Mouse (Mus musculus) naive thymus-derived CD4-positive, alpha-beta T cell, adult 2 months (primary cell): ENCODE results near the gene Cgref1.

Experiments
- DNase-seq: peaks from one replicate; pipeline ENCODE4 v3.0.0-alpha.2; 2011; ENCODE audit warnings: low read depth

Cgref1 gene

DNA sequence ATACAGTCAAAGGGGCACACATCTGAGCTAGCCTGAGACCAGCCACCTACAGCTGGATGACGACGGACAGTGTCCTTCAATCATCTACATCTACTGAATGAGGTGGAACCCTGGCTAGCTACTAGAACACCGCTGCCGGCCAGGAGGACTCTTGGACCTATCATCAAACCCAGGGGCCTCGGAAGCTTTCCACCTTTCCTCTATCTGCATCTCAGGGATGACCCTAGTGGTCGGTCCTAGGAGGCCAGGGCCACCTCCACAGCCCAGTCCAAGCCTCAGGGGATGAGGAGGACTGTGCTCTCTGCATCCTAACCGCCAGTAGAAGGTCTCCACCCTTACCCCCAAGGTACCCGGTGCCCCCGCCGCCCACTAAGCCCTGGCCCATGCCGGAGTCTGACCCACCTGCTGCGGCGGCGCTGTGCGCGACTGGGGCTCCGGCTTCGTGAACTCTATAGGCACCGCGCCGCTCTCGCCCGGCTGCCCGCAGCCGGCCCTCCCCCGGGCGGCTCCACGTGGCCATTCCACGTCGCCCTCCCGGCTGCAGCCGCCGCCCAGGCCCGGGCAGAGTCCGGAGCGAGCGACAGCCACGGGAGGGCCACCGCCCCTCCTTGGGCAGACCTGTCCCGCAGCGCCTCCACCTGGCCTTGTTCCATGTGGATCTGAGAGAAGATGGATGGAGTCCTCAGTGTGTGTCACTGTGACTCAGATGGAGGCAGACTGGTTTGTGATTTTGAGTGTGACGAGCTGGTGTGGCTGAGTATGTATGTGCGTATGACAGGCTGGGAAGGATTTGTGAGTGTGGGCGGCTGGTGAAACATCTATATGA is at the start of gene Cgref1:
Cgref1 (minus strand) TSS at position 636 of the 826 bp plus-strand sequence.
- peak; percentile 36 for DNase-seq

DNA sequence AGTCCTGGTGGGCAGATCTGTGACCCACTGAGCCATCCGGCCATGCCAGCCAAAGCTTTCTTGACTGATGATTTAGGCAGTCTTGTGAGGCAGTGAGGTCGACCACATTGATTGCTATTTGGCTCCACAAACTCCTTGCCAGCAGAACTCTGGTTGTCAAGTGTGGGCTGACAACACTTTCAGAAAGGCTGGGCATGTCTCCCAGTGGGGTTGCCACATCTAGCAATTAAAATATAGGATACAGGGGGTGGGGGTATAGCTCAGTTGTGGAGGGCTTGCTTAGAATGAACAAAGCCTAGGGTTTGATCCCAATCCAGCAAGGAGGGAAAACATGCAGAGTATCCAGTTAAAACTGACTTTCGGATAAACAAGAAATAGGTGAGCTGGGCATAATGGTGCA is 48.7 kb upstream of the Cgref1 start:
- DNase-seq: no peak

DNA sequence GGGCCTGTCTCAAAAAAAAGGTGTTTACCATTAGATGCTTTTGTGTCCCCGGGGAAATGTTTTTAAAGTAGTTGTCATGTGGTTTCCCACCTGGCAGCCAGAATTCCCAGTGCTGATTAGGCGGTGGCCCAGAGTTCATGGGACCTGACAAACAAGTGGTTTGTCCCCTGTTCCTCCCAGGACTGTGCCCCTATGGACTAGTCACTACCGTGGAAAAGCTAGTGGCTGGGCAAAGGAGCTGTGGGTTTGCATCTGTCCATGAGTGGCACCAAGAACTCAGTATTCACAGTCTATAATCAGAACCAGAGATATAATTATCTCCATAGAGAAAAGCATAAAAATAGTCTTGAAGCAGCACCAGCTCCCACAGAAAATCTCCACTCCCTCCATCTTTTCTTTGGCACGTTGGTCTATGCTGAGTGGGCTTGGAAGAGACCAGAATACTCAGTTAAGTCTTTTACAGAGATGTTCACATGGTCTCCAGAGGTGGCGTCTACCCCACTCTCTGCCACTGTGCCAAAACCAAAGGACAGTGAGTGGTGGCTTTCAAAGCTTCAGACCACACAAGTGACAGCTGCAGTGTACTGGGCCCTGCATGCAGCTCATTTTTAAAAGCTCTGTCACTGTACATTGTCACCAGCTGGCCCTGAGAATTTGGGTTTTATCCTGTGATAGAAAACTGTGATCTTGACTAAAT is 47.7 kb upstream of the Cgref1 start:
- no peak for DNase-seq

DNA sequence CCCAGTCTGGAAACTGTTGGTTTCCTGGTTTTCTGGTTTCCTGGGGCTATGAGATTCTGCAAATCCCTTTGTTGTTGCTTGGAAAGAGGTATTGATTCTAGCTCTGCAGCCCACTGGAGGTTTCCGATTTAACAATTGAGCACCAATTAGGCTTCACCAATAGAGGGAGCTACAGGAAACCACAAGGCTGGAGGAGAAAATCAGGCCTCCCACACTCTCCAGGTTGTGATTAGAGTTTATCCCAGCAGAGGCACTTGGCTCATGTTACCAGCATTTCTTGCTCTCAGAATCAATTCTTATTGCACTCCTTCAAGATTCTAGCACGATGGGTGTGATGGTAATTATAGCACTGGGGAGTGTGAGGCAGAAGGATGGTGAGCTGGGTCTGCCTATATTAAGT is 37.0 kb upstream of the Cgref1 start:
- DNase-seq: peak; percentile 54

DNA sequence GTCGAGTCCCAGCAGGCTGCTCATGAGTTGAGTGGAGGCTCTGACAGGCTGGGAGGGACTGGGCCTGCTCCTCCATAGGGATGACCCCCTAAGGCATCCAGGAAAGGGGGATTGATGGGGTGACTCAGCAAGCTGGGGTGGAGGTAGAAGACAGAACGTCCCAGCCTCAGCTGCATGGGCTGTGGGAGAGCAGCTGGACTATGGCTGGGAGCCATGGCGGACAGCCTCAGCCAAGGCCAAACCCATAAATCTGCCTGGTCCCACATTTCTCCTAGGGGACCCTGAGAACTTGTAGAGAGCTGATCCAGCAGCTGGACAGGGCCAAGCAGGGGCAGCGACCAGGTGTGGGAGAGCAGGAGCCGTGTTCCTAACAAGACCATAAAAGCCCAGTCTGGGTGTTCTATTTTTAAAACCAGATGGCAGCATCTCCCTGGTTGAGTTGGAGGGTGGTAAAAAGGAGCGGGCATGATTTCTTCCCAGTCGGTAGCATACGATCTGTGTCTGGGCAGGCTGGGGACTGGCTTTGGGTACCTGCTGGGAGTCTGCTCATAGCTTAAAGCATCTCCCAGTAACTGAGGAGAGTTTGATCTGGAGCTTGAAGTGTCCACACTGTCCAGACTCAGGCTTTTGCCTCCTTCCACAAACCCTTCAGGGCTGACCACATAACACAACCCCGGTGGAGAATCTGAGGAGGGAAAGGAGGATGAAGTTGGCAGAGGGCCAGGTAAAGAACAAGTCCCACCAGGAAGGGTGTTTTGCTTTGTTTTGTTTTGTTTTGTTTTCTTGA is 29.7 kb upstream of the Cgref1 start:
- no peak for DNase-seq

DNA sequence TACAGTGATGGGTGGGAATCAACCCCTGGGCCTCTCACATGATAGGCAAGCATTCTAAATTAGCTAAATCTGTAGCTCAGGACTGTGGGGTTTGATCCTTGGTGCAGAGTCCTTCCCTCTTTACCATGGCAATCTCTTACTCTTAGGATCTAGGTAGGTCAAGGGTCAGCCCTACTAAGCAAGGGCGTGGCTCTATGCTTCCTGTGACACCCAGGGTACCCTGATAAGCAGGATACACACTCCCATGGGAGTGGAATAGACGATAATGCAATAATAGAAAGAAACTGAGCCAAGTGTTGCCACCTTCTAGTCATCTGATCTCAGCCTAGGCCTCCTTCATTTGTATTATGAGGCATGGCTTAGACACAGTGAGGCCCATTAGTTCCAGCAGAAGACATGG is 24.0 kb upstream of the Cgref1 start:
- DNase-seq: no peak

DNA sequence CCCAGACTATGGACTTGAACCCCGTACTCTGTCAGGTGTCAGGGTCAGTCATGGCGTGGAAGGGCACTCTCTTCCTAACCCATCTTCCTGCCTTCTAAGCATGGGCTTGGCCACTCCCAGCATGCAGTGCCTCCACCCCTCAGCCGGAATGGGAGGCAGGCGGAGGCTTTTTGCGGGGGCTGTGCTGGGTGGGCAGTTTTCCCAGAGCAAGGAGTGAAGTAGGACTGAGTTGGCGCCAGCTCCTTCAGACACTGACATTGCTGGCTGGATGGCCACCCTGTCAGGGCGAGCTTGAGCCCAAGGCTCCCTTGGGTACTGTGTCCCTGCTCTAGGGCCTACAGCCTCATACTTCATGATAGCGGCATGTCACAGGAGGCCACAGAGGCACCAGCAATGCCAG is 23.0 kb upstream of the Cgref1 start, which contains the start of gene Tcf23:
Tcf23 (plus strand) TSS at position 247 of the 400 bp plus-strand sequence.
- no peak for DNase-seq

DNA sequence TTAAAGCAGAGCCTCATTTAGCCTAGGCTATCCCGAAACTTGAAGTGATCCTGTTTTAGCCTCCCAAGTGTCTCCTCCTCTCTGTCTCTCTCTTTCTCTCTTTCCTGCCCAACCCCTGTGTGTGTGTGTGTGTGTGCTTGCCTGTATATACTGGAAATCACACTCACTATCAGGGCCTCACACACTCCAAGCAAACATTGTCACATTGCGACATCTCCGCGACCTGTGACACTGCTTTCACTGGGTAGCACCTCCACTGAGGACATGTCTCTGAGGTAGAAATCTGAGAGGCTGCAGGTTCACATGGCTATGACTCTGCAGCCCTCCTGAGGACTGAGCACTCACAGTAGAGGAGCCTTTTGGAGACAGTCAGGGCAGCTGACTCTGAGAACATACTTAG is 20.8 kb upstream of the Cgref1 start:
- no peak for DNase-seq

DNA sequence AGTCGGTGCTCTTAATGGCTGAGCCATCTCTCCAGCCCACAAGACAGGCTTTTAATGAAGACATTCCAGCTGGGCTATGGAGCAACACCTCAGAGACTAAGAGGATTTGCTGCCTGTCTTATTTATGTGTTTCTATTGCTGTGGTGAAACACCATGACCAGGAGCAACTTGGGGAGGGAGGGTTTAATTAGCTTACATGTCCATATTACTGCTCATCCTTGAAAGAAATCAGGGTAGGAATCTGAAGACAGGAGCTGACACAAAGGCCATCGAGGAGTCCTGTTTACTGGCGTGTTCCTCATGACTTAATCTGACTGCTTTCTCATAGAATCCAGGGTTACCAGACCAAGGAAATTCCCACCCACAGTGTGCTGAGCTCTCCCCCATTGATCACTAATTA is 18.5 kb upstream of the Cgref1 start:
- no peak for DNase-seq

DNA sequence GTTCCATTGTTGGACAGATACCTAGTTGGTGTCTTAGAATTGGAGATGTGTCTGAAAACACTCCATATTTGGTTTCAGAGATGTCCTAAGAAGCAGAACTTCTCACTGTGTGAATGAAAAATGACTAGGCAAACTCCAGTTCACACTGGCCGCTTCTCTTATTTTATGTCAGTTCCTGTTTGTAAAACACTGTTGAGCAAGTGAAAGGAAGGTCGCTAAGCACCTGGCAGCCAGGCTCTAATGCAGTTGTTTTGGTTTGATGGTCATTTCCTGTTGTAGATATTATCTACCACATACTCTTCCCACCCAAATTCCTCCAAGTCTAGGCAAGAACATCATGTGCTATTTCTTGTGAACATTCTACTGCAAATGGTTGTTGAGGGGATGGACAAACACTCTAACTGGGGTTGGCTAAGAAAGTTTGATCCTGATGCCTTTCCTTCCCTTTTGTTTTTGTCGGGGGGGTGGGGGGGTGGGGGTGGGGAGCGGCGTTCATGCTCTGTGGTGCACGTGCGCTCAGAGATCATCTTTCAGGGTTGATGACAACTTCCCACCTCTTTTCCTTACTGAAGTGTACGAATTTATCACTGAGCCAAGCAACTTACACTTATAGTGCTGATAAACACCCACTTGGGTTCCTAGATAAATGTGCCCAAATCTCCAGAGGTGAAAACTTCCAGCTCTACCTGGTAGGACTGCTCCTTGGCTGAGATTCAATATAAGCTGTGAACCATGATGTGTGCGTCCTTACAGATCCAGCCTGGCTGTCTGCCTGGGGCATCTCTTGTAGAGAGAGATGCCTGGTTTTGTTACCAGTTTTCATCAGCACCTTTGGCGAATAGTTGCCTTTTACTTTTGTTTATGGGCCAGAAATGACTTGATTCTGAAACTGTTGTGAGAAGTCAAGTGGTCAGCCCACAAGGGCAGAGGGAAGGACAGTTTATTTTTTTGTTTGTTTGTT is 16.4 kb upstream of the Cgref1 start:
- DNase-seq: peak; percentile 74

DNA sequence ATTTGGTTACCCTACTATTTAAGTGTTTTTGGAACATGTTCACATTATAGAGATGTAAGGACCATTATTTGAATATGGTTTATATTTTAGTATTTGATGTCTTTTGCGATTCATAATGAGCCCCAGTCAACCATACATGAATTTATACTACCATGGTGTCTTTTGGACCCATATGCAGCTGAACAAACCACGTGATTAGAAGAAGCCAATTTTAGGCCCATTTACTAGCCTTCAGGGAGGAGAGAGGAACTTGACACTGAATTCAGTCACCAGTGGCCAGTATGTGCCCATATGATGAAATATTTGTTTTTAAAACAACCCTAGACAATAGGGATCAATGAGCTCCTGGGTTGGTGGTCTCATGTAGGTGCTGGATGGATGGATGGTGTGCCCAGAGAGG is 15.4 kb upstream of the Cgref1 start:
- DNase-seq: peak; percentile 30

DNA sequence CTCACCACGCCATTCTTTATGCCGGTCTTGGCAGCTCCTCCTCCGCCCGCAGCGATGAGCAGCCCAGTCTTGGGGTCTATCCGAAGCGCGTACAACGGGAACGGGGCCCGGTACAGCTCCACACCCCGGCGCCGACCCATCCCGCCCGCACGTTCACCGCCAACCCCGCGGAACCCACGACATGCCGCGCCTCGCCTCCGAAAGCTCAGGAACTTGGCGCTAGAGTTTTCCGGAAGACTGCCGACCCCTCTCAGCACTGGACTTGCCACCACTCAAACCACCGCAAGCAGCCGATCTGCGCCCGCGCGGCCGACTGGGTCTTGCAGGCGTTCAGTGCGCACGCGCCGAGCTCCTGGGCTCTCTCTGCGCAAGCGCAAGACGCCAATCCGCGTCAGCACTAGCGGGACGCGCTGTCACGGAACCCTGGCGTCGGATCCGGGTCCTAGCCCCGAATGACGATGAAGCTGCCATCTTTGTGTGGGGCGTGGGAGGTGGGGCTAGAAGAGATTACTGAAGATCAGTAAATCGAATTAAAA is 14.6 kb upstream of the Cgref1 start, which contains the start of gene Preb:
Preb (minus strand) TSS at position 396 of the 536 bp plus-strand sequence.
- peak; percentile 98 for DNase-seq

DNA sequence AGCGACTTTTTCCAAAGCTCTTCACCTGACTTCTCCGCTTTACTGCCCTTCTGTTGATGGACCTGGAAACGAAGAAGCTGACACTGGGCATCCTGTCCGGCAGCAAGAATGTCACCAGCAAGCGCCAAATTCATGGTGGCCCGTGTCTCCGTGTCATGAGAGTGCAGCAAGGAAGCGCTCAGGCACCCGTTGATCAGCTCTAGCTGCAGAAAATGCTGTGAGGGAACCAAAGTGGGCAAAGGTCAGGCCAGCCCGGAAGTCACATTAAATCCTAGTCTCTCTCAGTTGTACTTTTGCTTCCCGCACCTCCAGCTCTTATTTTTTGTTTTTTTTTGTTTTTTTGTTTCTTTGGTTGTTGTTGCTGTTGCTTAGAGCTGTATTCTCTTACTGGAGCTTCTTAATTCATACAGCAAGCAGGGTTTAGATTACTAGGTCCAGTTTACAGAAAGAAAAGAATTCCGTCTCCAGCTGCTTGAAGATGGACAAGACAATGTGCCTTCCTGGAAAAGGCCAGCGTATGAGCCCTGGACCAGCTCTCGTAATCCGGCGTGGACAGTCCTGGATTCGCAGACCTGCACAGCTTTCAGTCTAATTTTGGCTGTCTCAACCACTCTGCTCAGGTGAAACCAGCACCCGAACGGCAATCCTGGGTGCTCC is 13.9 kb upstream of the Cgref1 start:
- peak; percentile 29 for DNase-seq

DNA sequence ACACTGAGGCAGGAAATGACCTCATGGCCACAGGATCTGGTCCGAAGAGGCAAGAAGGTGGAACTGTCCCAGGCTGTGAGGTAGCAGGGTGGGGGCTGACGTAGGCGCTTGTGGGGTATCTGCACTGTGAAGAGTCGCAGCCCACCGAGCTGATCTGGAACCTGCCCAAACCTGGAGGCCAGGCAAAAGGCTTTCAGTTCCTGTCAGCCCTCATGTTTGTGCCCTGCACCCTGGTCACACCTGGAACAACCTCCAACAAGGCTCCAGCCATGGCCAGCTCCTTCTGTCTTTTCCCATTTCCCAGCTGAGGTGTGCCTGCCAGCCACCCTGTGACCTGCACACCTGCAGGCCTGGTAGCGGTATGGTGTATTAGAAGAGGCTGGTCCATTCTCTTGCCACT is 12.5 kb upstream of the Cgref1 start:
- no peak for DNase-seq

DNA sequence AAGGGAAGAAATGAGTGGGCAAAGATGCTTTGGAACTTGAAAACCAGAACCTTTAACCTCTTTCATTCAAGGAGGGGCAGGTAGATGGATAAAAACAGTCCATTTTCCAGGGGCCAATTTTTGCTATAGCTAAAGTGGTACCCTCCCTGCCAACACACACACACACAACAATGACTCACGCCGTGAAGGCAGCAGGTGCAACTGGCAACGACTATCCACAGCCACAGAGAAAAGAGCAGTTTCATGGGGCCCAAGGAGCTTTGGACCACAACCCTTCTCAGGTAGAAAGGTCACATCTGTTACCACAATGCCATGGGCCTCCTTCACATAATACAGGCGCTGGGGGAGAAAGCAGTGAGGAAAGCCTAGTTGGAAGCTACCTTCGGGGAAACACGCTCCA is 10.4 kb upstream of the Cgref1 start:
- no peak for DNase-seq

DNA sequence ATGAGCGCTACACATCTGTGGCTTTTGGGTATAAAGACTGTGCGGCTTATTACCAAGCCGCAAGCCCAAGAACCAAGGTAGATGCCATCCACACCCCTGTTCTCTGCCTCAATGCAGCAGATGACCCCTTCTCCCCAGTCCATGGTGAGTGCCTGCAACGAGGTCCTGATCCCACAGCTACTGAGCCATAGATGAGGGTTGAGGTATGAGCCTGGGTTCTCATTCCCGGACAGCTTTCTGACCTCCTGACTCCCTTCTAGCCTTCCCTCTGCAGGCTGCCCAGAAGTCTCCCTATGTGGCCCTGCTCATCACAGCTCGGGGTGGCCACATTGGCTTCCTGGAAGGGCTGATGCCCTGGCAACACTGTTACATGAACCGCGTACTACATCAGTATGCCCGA is 9.2 kb upstream of the Cgref1 start:
- DNase-seq: no peak

DNA sequence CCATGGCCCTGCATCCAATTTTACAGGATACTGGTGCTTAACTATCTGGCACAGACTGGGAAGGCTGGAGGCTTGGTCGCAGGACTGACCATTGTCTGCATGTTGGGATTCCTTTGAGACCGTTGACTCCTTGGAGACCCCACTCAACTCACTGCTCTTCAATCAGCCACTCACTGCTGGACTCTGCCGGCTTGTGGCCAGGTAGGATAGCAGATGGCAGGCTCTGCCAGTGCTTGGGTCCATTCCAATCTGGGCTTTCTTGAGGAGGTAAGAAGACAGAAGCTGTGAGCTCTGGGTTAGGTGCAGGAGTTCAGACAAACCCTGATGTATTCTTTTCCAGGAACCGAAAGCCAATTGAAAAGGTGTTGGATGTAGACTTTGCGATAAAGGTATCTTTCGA is 8.7 kb upstream of the Cgref1 start:
- no peak for DNase-seq

DNA sequence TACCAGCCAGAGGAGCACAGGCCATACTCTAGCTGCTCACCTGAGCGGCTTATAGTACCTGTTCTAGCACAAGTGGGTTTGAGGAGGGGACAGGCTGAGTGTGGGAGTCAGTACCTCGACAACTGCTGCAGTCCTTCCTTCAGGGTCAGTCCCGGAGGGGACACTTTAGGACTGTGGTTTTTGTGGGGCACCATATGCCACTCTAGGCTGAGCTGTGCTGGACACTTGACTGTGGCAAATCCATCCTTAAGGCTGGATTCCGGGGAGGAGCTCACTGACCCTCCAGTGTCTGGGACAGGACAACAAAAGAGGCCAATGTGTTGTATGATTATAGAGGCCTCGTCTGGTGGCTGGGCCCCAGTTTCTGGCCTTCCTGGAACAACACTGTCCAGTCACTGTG is 7.2 kb upstream of the Cgref1 start:
- DNase-seq: no peak

DNA sequence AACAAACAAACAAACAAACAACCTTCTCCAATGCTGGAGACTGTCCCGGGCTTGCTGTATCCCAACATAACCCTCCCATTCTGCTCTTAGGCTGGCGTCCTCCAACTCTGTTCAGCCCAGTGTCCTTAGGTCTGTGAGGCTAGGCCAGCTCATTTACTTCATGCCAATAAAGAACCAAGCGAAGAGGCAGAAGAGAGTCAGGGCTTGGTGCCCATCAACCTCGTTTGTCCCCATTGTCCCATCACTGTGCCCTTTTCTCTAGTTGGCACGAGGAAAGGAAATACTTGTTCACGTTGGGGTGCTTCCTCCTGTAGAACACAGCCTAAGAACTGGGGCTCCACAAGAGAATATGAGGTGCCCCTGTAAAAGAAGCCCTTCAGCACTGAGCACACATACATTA is 6.3 kb upstream of the Cgref1 start:
- no peak for DNase-seq

DNA sequence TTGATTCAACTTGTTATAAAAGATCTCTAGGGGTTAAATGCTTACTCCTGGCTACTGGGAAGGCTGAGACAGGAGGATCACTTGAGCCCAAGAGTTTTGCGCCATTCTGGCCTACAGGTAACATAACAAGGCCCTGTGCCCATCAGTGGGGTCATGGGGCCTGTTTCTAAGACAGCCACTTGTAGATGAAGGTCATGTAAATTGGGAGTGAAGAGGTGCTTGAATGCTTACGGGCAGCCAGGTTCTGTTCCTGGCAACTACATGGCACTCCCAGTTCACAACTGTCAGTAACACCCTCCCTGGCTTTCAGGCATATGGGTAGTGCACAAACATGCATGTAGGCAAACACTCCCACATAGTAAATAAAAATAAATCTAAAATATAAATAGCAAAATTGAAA is 5.5 kb upstream of the Cgref1 start:
- no peak for DNase-seq

DNA sequence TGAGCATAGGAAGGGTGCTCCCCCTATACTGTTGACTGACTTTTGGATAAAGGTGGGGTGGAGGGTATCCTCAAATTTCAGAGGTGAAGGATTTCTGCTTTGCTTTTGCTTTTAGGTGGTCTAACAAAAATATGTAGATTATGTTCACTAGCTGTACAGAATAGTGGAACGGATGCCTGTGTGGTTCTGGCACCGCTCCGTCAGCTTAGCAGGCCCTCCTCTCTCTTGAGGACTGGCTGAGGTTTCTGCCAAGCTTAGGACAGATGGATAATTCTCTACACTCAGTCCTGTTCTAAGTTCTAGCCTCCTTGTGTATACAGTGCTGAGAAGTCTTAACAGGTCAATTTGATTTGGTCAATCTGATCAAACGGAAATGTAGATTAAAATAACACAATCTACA is 5.1 kb upstream of the Cgref1 start:
- no peak for DNase-seq
